Mouse (Mus musculus) megakaryocyte, embryonic 14.5 days (primary cell): Measurements from ENCODE around the gene Gabra2.

ENCODE experiments used
- FLI1 ChIP-seq: IDR thresholded peaks from 2 replicates; pipeline ENCODE4 v1.6.1; 2012; ENCODE audit warnings: low read length, inconsistent platforms, mixed read lengths
- GATA1 ChIP-seq: IDR thresholded peaks from 3 replicates; pipeline ENCODE4 v1.6.1; 2012; ENCODE audit warnings: mixed read lengths, low read length, inconsistent platforms, borderline replicate concordance

DNA sequence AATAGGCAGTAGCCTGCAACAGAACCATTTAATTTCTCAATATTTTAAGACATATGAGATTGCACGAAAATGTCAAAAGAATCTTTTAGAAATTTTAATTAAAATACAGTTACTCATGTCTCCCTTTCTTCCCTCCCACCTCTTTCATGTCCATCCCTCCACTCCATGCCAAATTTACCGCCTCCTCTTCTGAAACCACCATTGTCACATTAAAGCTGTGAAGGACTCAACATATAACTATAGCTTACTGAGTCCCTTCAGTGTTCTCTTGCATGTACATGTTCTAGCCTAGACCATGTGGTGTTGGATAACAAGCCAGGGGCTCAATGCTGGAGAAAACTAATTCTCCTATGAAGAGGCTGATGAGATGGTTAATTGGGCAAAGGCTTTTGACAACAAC lies 40.2 kb upstream of the Gabra2 start:
- TF ChIP-seq GATA1 (no peak), FLI1 (no peak)
